Mouse (Mus musculus) heart, embryonic 14.5 days (tissue): ENCODE measurements at regions not wholly inside any gene's neighbourhood (a gene's known extent, or its start where the extent isn't known, plus 50 kb on each side); places are given as distances from the start of the nearest gene placed in this dataset.

Experiments used
- ATAC-seq: fragments of 200-750 bp; cut with Nextera tagmentation; 2 replicates; pipeline ENCODE4 v1.8.0; 2017; ENCODE audit warnings: low read depth, moderate TSS enrichment; ENCODE audit not compliant: insufficient number of reproducible peaks, insufficient read depth, low FRiP score
- H3K27ac ChIP-seq, 2 experiments: fragments of 200-500 bp in 1 of 2; fragments of 300-500 bp in 1 of 2; sonication (generic) in 1 of 2; replicated peaks in 1 of 2; 2 replicates each; pipeline ENCODE4 v1.5.1; 2012 to 2014; ENCODE audit warnings: low read depth in 2 of 2, low read length in 2 of 2, control low read depth in 1 of 2, mild to moderate bottlenecking in 1 of 2, mixed read lengths in 1 of 2; ENCODE audit not compliant: control insufficient read depth in 1 of 2, insufficient read depth in 1 of 2
- H3K27me3 ChIP-seq: fragments of 300-500 bp; sonication (generic); 2 replicates; pipeline ENCODE4 v1.6.1; 2014; ENCODE audit warnings: mild to moderate bottlenecking, low read length, control low read depth; ENCODE audit not compliant: control insufficient read depth, insufficient read depth
- H3K36me3 ChIP-seq: fragments of 300-500 bp; sonication (generic); 2 replicates; pipeline ENCODE4 v1.6.1; 2014; ENCODE audit warnings: mild to moderate bottlenecking, control low read depth, low read length, mixed read lengths; ENCODE audit not compliant: control insufficient read depth, insufficient read depth
- H3K4me1 ChIP-seq, 2 experiments: fragments of 200-500 bp in 1 of 2; fragments of 300-500 bp in 1 of 2; sonication (generic) in 1 of 2; 2 replicates each; pipeline ENCODE4 v1.6.1; 2012 to 2014; ENCODE audit warnings: low read length in 2 of 2, control low read depth in 1 of 2, mixed read lengths in 1 of 2; ENCODE audit not compliant: control insufficient read depth in 2 of 2, insufficient read depth in 2 of 2
- H3K4me2 ChIP-seq: fragments of 300-500 bp; sonication (generic); 2 replicates; pipeline ENCODE4 v1.6.1; 2014; ENCODE audit warnings: mild to moderate bottlenecking, low read length
- H3K4me3 ChIP-seq, 2 experiments: fragments of 200-500 bp in 1 of 2; fragments of 300-500 bp in 1 of 2; sonication (generic) in 1 of 2; 2 replicates each; pipeline ENCODE4 v1.5.1; 2012 to 2014; ENCODE audit warnings: low read length in 2 of 2, mild to moderate bottlenecking in 2 of 2, control low read depth in 1 of 2, low read depth in 1 of 2, moderate library complexity in 1 of 2; ENCODE audit not compliant: control insufficient read depth in 1 of 2, insufficient read depth in 1 of 2
- H3K9ac ChIP-seq: fragments of 300-500 bp; sonication (generic); 2 replicates; pipeline ENCODE4 v1.6.1; 2014; ENCODE audit warnings: mild to moderate bottlenecking, low read length
- H3K9me3 ChIP-seq: fragments of 300-500 bp; sonication (generic); 2 replicates; pipeline ENCODE4 v1.6.1; 2016; ENCODE audit warnings: low read length, control low read depth; ENCODE audit not compliant: control insufficient read depth
- WGBS: fragments of 180-500 bp; shearing (Covaris S2); extraction: QIAGEN DNeasy Blood & Tissue Kit; methylation state at CpG from one replicate; pipeline ENCODE4 v1.1.7; 2014; 5-methylcytosine and 5-hydroxymethylcytosine counted together

GRCm38 (mm10) chr9:120754151-120754550 is 174.9 kb upstream of the Ctnnb1 start:
- H3K27ac ChIP-seq: no peak overlapping the region
- H3K27me3 ChIP-seq: no peaks in the 10 kb centered on the region
- H3K36me3 ChIP-seq: no peaks in the 10 kb centered on the region
- H3K9me3 ChIP-seq: peaks cover 4% of the 10 kb centered on the region; the same call in 1 of the 2 replicates
- peaks cover 0 to 2% of the 10 kb centered on the region in 2 experiments; a peak in 2 of 4 replicates for H3K4me1 ChIP-seq
- no peak for ATAC-seq
- no peak overlapping the region for H3K4me2 ChIP-seq
- H3K9ac ChIP-seq: no peak overlapping the region
- H3K4me3 ChIP-seq: no peak overlapping the region

DNA sequence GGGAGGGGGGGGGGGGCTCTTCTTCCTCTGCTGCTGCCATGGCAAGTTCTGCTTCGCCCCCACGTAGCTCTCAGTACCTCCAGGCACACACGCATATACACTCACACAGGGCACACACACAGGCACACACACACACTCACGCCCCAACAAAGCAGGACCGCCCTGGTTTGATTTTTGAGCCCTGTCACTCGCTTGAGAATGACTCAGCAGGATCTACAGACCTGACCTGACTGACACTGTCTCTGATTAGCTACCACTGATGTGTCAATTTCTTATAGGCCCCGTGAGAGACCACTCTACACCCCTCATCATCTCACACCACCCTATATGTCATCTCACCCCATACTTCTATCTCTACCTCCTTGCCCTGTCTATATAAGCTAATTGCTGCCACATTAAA is 173.5 kb upstream of the Ctnnb1 start:
- ATAC-seq: no peak
- no peak overlapping the region for H3K9ac ChIP-seq
- WGBS: 86% methylated on average over 7 of the region's 7 CpGs
- H3K9me3 ChIP-seq: no peaks in the 10 kb centered on the region
- H3K4me2 ChIP-seq: no peak overlapping the region
- H3K4me1 ChIP-seq: peaks cover 0 to 2% of the 10 kb centered on the region in 2 experiments; a peak in 2 of 4 replicates
- no peaks in the 10 kb centered on the region for H3K36me3 ChIP-seq
- no peaks in the 10 kb centered on the region for H3K27me3 ChIP-seq
- H3K27ac ChIP-seq: no peak overlapping the region
- H3K4me3 ChIP-seq: no peak overlapping the region

GRCm38 (mm10) chr9:120758003-120758402 is 171.0 kb upstream of the Ctnnb1 start:
- H3K27me3 ChIP-seq: no peaks in the 10 kb centered on the region
- no peak for ATAC-seq
- no peak overlapping the region for H3K4me2 ChIP-seq
- H3K9me3 ChIP-seq: no peaks in the 10 kb centered on the region
- H3K4me3 ChIP-seq: no peak overlapping the region
- WGBS: 88% methylated on average over 3 of the region's 3 CpGs
- no peak overlapping the region for H3K9ac ChIP-seq
- H3K36me3 ChIP-seq: no peaks in the 10 kb centered on the region
- H3K27ac ChIP-seq: no peak overlapping the region
- no peaks in the 10 kb centered on the region for H3K4me1 ChIP-seq

DNA sequence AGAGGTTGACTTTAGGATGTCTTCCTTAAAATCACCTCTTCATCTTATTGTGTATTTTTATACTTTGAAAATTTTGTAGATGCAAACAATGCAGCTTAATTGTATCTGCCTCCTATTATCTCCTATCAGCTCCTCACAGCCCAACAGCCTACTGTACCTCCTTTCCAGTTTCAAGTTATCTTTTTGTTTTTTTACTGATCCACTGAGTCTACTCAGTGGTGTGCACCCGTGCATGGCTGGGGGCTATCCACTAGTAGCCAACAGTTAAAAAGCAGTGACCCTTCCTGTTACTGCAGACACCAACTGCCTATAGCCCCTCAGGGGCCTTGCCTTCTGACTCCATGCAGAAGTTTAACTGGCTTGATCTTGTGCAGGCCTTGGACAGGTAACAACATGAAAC is 170.4 kb upstream of the Ctnnb1 start:
- 67% methylated on average over 1 of the region's 1 CpGs for WGBS
- Histone ChIP-seq H3K9ac (no peak overlapping the region), H3K27ac (no peak overlapping the region)

DNA sequence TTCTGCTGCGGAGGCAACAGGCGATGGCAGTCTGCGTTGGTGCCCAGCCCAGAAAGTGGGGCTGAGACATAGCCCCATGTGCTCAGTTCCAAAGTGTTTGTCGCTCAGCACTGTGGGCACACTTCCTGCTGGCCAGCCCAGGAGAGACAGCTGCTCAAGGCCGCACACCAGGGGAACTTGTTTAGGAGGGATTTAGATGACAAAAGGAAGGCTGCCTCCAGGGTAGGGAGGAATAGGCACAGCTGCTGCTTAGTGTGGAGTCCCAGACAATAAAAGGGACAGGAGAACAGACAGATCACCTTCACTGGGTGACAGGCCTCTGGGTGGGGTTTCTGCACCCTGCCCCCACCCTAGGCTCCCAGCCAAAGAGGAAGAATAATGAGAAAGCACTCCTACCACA is 169.2 kb upstream of the Ctnnb1 start:
- no peak overlapping the region for H3K27ac ChIP-seq

More for the DNA sequence above, 170.4 kb upstream of the Ctnnb1 start:
- no peak overlapping the region for H3K4me3 ChIP-seq
- no peaks in the 10 kb centered on the region for H3K4me1 ChIP-seq
- H3K4me2 ChIP-seq: no peak overlapping the region
- ATAC-seq: no peak
- no peaks in the 10 kb centered on the region for H3K9me3 ChIP-seq
- no peaks in the 10 kb centered on the region for H3K36me3 ChIP-seq
- H3K27me3 ChIP-seq: no peaks in the 10 kb centered on the region

DNA sequence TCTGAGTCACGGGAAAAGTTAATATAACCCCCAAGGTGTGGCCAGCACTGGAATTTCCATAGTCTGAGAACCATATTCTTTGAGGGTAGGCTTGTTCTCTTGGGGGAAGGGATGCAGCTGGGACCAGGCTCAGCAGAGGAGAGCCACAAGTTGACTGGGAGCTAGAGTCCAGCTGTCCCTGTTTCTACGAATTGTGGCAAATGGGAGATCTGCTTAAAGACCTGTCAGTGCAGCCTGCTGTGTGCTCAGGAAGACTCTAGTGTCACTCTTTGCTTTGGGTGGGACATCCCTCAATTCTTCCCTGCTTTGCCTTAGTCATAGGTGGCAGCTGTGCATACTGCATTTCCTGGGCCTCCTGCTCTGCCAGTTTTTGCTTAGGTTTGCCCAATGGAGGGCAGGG is 165.2 kb upstream of the Ctnnb1 start:
- H3K4me2 ChIP-seq: no peak overlapping the region
- H3K9me3 ChIP-seq: no peaks in the 10 kb centered on the region
- no peaks in the 10 kb centered on the region; a peak in 2 of 4 replicates for H3K4me1 ChIP-seq
- no peak overlapping the region for H3K27ac ChIP-seq
- H3K27me3 ChIP-seq: no peaks in the 10 kb centered on the region
- no peaks in the 10 kb centered on the region for H3K36me3 ChIP-seq
- no peak for ATAC-seq
- no peak overlapping the region for H3K4me3 ChIP-seq
- 79% methylated on average over 2 of the region's 2 CpGs for WGBS
- H3K9ac ChIP-seq: no peak overlapping the region

More for the DNA sequence above, 169.2 kb upstream of the Ctnnb1 start:
- Histone ChIP-seq H3K4me1 (no peaks in the 10 kb centered on the region; a peak in 2 of 4 replicates), H3K9me3 (no peaks in the 10 kb centered on the region), H3K36me3 (no peaks in the 10 kb centered on the region), H3K4me3 (no peak overlapping the region), H3K4me2 (no peak overlapping the region), H3K27me3 (no peaks in the 10 kb centered on the region), H3K9ac (no peak overlapping the region)
- WGBS: 71% methylated on average over 5 of the region's 5 CpGs
- ATAC-seq: no peak; the same call in 1 of the 2 replicates

GRCm38 (mm10) chr9:120764663-120765062 is 164.4 kb upstream of the Ctnnb1 start:
- H3K27me3 ChIP-seq: no peaks in the 10 kb centered on the region
- H3K4me1 ChIP-seq: no peaks in the 10 kb centered on the region; a peak in 2 of 4 replicates
- no peak overlapping the region for H3K9ac ChIP-seq
- 84% methylated on average over 9 of the region's 9 CpGs for WGBS
- no peak overlapping the region for H3K4me3 ChIP-seq
- H3K27ac ChIP-seq: no peak overlapping the region
- no peak overlapping the region for H3K4me2 ChIP-seq
- no peaks in the 10 kb centered on the region for H3K36me3 ChIP-seq
- H3K9me3 ChIP-seq: no peaks in the 10 kb centered on the region
- no peak for ATAC-seq

DNA sequence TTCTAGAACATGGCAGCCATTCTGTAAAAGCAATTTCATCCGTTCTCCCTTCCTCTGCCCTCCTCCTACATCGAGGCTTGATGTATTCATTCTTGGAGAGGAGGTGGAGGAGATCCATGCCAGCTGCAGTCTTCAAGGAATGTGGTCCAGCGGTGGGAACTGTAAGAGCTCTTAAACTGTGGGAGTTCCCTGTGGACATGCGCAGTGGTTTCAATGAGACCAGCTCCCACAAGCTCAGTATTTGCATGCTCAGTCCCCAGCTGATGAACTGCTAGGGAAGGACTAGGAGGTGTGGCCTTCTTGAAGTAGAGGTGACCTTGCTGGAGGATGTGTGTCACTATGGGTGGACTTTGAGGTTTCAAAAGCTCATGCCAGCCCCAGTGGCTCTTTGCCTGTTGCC is 163.7 kb upstream of the Ctnnb1 start:
- H3K9me3 ChIP-seq: no peaks in the 10 kb centered on the region
- no peak overlapping the region for H3K27ac ChIP-seq
- WGBS: 75% methylated on average over 4 of the region's 4 CpGs
- H3K36me3 ChIP-seq: no peaks in the 10 kb centered on the region
- no peak overlapping the region for H3K9ac ChIP-seq
- no peaks in the 10 kb centered on the region; a peak in 2 of 4 replicates for H3K4me1 ChIP-seq
- no peaks in the 10 kb centered on the region for H3K27me3 ChIP-seq
- no peak for ATAC-seq
- no peak overlapping the region for H3K4me3 ChIP-seq
- no peak overlapping the region for H3K4me2 ChIP-seq
